Mouse (Mus musculus): ENCODE results near the gene Cep57.

DNA sequence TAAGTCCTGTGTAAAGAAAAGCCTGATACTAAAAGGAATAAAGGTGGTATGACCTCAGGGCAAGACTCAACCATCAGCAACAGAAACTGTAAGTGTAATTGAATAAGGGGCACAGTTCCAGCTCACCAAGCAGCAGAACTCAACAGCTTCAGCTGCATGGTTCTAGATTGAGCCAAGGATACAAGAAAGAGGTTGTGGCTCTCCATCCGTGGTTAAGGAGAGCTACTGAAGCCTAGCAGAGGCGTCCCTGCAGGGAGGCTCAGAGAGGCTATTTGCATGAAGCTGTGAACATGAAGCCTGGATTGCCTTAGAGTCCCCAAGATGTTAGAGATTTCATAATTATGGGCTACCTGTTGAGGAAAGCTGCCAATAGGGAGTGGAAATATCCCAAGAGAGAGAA is 40.7 kb upstream of the Cep57 start:
- TF ChIP-seq GATA1 (IDR thresholded peaks at IDR 0.05; ENCODE audit: low read depth, low read length) (no peak), HCFC1 (IDR thresholded peaks at IDR 0.05; ENCODE audit: low read depth, low read length) (no peak), CTCF (IDR thresholded peaks at IDR 0.05 in 2 of 3, conservative IDR thresholded peaks at IDR 0.05 in 1 of 3; ENCODE audit: control insufficient read depth in 1 of 3, insufficient read depth in 1 of 3, low read depth in 2 of 3, low read length in 3 of 3, poor library complexity in 1 of 3, severe bottlenecking in 1 of 3) (no peak), ZKSCAN1 (IDR thresholded peaks at IDR 0.05; ENCODE audit: low read depth, low read length) (no peak), MAX (IDR thresholded peaks at IDR 0.05; ENCODE audit: low read length) (no peak), MAZ (IDR thresholded peaks at IDR 0.05; ENCODE audit: low read depth, low read length) (no peak), POLR2A (IDR thresholded peaks at IDR 0.05; ENCODE audit: control insufficient read depth in 1 of 2, insufficient read depth in 1 of 2, low read depth in 1 of 2, low read length in 2 of 2, poor library complexity in 1 of 2) (no peak), USF1 (IDR thresholded peaks at IDR 0.05; ENCODE audit: low read depth, low read length) (no peak), ZC3H11A (IDR thresholded peaks at IDR 0.05; ENCODE audit: low read depth, low read length) (no peak), TAL1 (IDR thresholded peaks at IDR 0.05; ENCODE audit: low read length) (no peak), ELF1 (IDR thresholded peaks at IDR 0.05; ENCODE audit: low read depth, low read length) (no peak)
